Mouse (Mus musculus): ENCODE results near the gene Pde1b.

Pde1b gene

DNA sequence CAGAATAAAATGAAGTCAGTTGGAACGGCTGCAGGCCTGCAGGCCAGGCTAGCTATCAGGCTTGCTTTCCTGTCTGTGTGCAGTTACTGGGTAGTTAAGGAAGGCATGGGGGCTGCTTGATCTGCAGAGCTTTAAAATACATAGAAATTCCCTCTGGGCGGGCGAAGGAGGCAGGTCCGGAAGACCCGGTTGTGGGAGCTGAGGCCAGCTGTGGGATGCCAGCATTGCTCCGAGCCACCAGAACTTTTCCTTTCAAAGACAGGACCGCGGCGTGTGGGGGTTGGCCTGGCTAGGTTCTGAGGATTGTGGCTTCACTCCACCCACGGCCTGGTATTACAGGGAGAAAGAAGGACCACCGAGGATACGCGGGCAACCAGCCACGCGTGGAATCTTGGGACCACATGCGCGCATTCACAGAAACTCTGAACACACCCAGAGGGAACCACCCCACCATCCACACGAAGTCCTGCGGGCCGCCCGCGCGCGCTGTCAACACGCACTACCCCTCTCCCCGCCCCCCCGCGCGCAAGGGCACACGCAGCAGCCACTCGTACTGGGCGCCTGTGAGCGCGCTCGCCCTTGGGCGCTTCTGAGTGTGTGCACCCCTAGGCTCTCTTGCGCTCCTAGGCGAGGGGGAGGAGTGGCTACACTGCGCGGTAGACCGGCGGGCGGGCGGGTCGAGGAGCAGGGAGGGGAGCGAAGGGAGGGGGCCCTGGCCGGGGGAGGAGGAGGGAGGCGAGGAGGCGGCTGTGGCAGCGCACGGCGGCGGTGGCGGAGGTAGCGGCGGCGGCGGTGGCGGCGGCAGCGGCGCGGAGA is at the start of gene Pde1b:
Pde1b (plus strand) TSS at position 600 of the 816 bp plus-strand sequence.
- peak; percentile 84 for DNase-seq (ENCODE audit: low read depth, low spot score)

DNA sequence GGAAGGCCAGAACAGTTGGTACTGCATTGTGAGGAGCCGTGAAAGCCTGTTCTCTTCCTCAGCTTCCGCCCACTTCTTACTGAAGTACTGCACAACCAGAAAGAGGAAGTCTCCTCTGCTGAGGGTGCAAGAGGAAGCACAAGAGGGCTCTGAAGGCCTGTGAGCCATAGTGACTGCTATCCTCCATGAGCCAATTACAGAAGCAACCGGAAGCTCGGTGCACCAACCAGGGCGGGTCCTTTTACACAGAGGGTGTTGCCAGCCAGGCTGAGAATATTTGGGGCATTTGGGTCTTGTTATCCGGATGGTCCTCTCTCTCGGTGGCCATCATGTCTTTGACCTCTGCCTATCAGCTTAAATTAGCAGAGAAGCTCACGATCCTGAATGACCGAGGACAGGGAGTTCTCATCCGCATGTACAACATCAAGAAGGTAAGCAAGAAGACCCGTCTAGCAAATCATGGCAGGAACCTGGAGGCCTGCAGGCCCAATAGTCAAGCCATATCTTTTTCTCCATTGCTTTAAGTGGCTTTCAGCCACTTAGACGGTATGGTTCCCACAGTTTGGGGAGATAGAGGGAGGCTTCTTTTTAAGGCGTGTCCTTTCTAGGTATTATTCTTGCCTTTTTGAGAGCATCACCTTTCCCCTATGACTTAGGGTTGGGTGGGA is 49.1 kb upstream of the Pde1b start, which contains the start of gene Nckap1l:
Nckap1l (plus strand) TSS at position 244 of the 668 bp plus-strand sequence.
- DNase-seq (ENCODE audit: low read depth, low spot score), result peak; percentile 58

DNA sequence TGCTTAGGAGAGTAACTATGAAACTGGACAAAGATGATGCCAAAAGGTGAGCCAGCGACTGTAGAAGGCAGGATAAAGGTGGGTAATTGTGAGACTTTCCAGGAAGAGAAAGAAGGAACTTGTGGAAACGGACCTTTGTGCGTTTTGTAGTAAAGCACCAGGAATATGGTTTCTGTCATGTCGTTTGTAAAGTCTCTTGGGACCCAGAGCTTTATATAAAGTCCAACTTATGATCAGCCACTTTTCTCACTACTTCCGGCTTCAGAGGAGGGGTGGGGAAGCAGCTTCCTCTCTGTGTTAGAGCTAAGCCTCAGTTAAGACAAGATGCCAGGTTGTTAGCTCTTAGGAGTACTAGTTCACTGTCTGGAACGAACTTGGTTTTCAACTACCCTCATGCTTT is 48.4 kb upstream of the Pde1b start:
- no peak for DNase-seq (ENCODE audit: low read depth, low spot score)

DNA sequence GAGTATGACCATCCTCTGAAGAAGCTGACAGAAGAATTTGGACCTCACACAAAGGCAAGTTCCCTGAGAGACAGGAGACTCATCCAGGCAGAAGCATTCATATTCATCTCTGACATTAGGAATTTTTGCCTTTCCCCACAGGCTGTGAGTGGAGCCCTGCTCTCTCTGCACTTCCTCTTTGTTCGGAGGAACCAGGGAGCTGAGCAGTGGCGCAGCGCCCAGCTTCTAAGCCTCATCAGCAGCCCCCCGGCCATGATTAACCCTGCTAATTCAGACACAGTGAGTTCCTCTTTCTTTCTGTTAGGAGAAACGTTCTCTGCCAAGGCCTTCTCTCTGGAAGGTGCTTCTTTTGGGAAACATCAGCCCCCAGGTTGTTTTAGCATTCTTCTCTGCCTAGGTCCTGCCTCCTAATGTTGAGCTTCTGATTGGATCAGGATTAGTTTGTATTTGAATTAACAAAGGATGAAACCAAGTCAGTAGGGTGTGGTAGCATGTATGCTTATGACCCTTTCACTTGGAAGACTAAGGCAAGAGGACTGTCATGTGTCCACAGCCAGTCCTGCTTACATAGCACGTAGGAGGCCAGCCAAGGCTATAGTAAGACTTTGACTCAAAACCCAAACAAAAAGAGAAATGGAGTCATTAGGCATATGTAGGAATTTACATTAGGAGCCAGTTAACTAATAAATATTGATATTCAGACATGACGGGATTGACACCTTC is 40.1 kb upstream of the Pde1b start:
- peak; percentile 30 for DNase-seq (ENCODE audit: low read depth, low spot score)

DNA sequence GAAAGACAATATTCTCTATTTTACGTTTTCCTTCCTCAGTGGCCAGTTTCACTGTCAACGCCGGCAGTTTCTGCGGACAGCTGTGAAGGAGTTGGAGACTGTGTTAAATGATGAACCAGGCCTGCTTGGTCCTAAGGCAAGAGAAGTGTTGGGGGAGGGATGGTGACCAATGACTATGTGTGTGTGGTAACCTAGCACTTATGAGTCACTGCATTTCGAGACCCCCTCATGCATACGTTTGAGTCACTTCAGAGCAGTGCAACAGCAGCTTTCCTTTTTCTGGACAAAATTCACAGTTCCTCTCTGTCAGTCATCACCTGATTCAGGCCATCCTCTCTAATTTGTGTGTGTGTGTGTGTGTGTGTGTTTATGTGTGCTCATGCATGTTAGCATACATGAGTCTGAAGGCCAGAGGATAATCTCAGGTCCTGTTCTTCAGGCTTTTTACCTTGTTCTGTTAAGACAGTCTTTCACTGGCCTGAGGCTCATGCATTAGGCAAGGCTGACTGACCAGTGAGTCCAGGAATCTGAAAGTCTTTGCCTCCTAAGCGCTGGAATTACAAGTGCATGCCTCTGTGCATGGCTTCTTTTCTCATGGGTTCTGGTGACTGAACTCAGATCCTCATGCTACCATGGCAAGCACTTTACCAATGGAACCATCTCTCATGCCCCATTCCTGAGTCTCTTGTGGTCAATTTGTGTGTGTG is 31.2 kb upstream of the Pde1b start:
- DNase-seq (ENCODE audit: low read depth, low spot score), result no peak

DNA sequence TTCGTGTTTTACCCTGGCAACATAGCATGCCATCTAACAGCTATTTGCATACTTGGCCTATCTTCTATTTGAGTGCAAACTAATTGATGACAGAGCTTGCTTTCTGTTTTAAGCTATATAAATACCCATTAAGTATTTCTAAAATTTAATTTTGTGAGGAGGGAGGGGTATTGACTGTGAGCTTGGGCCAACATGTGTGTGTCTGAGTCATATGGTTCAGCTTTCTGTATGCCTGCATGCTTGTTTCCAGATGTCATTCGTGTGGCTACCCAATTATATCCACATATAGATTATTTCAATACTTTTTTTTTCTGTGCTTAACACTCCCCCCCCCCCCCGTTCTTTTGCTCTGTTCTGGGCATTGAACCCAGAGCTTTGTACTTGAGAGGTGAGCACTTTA is 30.6 kb upstream of the Pde1b start:
- DNase-seq (ENCODE audit: low read depth, low spot score), result no peak

DNA sequence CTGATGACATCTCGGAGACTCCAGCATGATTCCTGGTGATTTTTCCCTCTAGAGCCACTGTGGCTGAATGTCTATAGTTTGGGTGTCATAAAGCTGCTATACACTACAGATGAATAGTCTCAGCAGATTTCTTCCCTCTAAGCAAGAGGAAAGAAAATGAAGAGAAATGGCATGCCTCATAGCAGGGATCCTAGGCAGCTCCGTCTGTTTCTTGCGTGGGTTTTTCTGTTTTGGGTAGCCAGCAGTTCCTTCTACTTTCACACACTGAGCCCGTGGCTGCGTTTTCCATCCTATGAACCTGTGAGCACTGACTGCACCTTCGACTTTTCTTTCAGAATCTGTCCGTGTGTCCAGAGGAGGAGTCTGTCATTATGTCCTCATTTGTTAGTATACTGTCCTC is 29.7 kb upstream of the Pde1b start:
- DNase-seq (ENCODE audit: low read depth, low spot score), result peak; percentile 29

DNA sequence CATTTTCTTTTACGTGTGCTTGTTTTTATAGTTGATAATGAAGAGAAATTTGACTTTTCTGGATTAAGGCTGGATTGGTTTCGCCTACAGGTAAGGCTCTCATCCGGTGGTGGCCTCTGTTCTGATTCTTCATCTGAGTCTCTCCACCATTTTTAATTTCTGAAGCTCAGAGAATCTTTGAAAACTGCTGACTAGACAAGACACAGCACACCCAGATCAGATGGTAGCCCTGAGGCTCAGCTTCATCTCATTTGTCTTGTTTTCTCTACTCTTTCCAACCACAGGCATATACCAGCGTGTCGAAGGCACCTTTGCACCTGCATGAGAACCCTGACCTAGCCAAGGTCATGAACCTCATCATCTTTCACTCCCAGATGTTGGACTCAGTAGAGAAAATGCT is 29.1 kb upstream of the Pde1b start:
- no peak for DNase-seq (ENCODE audit: low read depth, low spot score)

DNA sequence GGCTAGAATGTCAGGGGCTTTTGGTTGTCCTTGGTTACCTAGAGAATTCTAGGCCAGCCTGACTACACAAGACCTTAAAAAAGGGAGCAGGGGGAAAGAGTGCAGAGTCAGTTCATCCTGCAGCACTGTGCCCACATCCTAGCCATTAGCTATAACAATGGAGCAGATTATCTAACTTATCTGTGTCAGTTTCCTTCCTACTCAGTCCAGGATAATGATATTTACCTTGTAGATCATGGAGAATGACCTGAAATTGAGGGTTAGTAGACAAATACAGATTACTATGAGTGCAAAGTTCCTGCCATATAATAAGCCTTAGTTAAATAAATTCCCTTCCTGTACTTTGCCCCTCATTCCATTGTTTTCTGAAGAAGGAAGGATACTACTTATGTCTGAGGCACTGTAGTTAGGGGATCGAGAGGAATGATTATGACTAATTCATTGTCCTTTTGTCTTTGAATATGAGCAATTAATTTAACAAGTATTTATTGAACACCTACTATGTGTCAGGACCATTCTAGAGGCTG is 23.7 kb upstream of the Pde1b start:
- DNase-seq (ENCODE audit: low read depth, low spot score), result no peak

DNA sequence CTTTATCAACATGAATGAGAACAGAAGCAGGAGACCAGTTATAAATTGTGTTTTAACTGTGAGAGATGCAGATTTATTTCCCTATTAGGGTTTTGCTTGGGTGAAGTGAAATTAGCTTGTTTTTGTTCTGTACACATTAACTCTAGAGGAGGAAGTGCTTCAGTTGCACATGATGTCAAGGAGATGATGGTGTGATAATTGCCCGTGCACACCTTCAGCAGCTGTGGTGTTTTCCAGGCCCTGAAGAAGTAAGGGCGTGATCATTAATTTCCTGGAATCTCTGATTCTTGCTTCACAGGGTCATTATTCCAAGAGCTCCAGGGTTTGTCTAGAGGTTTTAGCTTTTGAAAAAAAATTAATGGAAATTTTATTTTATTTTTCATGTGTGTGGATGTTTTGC is 22.7 kb upstream of the Pde1b start:
- DNase-seq (ENCODE audit: low read depth, low spot score), result no peak

DNA sequence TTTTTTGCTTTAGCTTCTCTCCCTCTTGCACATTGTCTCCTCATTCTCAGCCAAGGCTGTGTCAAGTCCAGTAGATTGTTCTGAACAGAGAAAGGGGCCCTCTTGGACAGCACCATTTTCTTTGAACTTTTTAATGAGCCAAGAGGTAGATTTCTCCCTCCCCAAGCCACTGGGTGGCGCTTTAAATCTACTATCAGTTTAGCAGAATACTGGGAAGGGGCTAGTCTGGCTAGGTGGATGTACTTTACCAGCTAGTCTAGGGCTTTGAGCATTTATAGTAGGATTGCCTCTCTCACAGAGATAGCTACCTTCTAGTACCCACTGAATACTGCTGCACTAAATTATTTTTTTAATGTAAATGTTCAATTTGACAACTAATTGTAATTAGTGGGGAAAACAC is 20.3 kb upstream of the Pde1b start:
- peak; percentile 42 for DNase-seq (ENCODE audit: low read depth, low spot score)

DNA sequence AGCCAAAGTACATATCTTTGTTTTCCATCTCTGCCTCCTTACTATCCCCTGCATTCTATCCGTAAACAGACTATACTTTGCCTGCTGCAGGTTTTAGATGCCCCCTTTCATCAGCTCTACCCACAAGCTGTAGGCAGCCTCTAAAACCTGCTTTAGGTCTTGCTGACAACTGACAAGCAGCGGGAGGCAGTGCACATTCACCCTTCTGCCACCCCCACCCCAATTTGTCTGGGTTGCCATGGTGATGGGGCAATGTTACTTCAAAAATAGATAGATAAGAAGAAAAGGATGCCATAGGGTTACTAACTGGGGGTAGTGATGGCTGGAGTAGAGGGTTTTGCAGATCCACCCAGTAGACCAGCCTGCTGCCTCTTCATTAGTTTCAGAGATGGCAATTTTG is 18.3 kb upstream of the Pde1b start:
- DNase-seq (ENCODE audit: low read depth, low spot score), result peak; percentile 50

DNA sequence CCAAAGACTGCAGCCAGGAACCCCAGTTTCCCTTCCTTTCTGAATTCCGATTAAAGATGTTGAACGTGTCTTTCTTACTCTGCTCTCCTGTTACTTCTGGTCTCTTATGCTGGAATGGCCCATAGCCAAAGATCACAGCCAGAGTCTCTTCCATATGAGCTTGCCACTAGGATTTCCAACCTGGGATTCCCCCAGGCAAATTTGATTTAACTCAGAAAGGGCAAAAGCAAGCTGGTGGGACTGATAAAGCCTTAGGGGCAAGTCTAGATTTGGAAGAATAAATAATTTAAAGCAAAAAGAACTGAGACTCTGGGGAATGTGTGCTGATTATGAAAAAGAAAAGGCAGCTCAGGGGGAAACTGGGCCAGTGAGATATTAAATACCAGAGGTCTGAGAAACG is 17.7 kb upstream of the Pde1b start:
- DNase-seq (ENCODE audit: low read depth, low spot score), result no peak

DNA sequence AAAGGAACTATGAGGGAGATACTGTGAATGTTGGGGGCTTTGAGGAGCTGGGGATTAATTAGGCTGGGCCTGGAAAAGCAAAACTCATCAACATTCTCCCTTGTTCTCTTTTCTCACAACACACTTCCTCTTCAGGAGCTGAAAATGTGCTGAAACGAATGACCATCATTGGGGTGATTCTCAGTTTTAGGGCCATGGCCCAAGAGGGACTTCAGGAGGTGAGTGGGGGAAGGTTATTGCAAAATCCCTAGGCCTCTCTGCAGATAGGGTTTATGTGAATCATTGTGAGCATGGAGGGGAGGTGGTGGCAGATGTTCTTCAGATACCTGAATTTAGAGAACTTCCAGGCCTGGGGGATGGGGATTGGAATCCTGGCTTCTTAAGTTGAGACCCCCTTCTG is 16.2 kb upstream of the Pde1b start:
- no peak for DNase-seq (ENCODE audit: low read depth, low spot score)

DNA sequence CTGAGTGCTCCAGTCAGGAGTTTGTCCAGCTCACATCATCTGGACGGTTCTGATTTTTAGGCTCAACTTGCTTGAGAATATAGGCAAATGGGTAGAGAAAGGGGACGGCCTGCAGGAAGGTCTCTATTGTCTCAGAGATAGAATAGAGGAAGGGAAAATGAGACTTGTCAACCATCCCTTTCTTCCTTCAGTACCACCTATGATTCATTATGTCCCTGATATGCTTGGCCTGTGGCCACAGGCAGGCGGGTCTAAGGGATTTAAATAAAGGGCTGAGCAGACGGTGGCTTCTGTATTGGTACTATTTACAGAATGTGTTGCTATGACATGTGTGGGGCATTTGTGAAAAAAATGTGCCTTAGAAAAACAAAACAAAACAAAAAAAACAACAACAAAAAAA is 14.5 kb upstream of the Pde1b start:
- DNase-seq (ENCODE audit: low read depth, low spot score), result no peak

DNA sequence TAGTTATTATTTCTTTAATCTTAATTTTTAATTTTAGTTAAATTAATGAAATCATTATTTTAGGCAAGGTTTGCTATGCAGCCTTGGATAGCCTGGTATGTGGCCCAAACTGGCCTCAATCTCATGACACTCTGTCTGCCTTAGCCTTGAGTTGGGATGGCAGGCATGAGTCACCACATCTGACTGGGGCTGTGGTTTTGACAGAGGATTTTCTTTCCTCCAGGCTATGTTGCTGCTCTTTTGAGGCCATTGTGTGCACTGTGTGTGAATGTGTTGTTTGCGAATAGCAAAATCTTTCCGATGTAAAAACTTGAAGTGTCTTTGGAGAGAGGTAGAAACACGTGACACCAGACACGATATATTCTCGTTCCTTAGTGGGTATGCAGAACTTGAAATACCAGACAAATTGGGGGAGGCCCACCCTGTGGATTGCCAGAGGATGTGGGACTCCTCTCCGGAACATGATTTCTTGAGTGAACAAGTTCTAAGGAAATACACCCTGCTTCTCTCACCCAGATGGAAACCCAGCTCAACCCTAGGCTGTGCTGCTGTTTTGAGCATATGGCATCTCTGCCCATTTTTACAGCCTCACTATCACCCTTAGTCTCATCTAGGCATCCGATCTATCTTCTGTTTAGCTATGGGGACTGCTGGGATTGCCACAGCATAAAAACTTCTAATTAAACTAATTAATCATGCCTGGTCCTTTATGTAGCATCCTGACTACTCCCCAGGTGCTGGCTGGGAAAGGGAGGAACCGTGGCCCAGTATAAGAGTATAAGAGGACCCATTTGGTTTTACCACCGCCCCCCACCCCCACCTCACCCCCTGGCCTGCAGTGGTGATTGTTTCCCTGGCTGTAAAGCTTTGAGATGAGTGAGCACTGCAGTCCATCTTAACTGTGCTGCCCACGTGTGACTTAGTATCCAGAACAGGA is 6.4 kb upstream of the Pde1b start:
- DNase-seq (ENCODE audit: low read depth, low spot score), result no peak

DNA sequence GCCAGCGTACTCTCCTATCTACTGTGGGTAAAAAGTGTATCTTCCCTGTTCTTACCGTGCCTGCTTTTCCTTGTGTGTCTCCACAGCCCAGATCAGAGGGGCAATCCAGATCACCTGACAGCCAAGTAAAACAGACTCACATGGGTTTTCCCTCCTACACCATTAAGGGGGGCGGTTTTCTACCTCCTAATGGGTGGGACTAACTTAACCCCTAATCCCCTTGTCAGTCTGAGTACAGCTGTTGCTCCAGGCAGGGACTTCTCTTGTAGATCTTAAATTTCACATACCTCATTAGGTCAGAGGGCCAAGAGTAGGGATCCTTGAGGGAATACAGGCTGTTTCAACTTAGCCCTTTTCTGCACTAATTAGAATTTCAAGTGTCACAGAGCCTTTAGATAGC is 4.7 kb upstream of the Pde1b start:
- DNase-seq (ENCODE audit: low read depth, low spot score), result no peak

DNA sequence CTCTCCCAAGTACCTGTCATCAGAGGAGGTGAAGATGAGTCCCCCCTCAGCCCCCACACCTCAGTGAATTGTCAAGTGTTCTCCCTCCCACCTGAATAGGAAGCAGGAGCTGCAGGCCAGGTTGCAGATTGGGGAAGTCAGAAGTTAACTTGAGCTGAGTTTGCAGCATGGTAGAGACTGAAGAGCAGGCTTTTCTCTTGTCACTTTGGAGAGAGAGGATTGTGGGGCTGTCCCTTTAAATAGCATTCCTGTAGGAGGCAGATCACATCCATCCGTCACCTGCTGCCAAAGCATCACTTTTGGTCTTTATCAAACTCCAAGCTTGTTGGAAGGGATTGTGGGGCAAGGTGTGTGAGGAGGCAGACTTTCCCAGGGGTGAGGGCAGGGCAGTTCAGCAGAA is 2.1 kb upstream of the Pde1b start:
- DNase-seq (ENCODE audit: low read depth, low spot score), result peak; percentile 77

DNA sequence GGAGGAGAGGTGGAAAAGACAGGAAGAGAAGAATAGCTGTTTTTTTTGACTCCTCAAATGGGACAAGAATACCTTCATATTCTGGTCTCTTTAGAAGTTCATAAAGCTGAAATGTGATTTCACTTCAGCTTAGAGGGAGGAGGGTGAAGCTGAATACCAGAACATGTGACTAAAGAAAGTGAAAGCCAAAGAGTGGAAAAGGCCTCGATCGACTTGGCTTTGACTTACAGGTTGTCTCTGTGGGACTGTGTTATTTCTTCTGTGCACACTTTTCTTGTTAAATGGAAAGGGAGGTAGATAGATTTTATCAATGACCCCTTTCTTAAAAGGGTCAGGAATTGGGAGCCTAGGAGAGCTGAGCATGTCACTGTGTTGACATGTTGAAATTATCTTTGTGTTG is 1.6 kb upstream of the Pde1b start:
- DNase-seq (ENCODE audit: low read depth, low spot score), result no peak

DNA sequence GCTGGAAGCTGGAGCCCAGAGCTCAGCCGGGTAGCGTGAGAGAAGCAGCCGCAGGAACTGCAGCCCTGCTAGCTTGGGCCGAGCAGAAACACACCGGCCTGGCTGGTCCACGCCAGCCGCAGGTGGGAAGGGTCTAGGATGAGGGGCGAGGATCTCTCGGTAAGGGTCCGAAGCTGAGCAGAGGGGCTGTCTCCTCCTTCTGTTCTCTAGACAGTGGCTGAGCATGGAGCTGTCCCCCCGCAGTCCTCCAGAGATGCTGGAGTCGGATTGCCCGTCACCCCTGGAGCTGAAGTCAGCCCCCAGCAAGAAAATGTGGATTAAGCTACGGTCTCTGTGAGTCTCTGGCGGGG is 392 bp downstream of the Pde1b start:
- DNase-seq (ENCODE audit: low read depth, low spot score), result no peak

DNA sequence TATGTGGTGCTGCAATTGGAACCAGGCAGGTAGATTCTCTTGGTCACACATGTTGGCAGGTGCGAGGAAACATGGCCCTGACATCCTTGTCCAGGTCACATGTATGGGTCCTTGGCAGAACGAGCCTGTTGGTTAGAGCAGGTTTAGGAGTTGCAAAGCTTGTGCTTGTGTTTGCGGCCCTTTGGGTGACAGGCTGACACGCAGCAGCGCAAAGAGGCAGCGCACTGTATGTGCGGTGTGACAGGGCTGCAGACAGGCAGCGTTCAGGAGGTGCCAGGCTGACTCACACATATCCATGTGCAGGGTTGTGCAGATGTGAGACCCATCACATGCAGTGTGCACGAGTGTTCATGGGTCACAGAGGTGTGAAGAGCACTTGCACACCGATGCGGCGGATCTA is 826 bp downstream of the Pde1b start:
- peak; percentile 66 for DNase-seq (ENCODE audit: low read depth, low spot score)
